Mouse (Mus musculus) intestine, postnatal 0 days (tissue): ENCODE results near the gene Ky. TPM values are rescaled to one million over a fixed set of nuclear protein-coding genes. Genes with fewer than 3 reads are reported as not detected.

Experiments used
- ATAC-seq: fragments of 200-750 bp; cut with Nextera tagmentation; 2 replicates; pipeline ENCODE4 v1.8.0; 2017; ENCODE audit warnings: mild to moderate bottlenecking, moderate TSS enrichment, moderate library complexity
- H3K27ac ChIP-seq: fragments of 300-500 bp; sonication (generic); 2 replicates; pipeline ENCODE4 v1.5.1; 2014; ENCODE audit warnings: mild to moderate bottlenecking, low read depth, low read length, moderate library complexity
- H3K27me3 ChIP-seq: fragments of 300-500 bp; sonication (generic); replicated peaks from 2 replicates; pipeline ENCODE4 v1.6.1; 2014; ENCODE audit warnings: low read length, mixed read lengths; ENCODE audit not compliant: control insufficient read depth, insufficient read depth
- H3K36me3 ChIP-seq: fragments of 300-500 bp; sonication (generic); 2 replicates; pipeline ENCODE4 v1.6.1; 2014; ENCODE audit warnings: mild to moderate bottlenecking, moderate library complexity; ENCODE audit not compliant: control insufficient read depth, insufficient read depth
- H3K4me1 ChIP-seq: fragments of 300-500 bp; sonication (generic); replicated peaks from 2 replicates; pipeline ENCODE4 v1.6.1; 2014; ENCODE audit warnings: antibody characterized with exemption, low read length, mixed read lengths; ENCODE audit not compliant: control insufficient read depth, insufficient read depth
- H3K4me2 ChIP-seq: fragments of 300-500 bp; sonication (generic); replicated peaks from 2 replicates; pipeline ENCODE4 v1.6.1; 2014; ENCODE audit warnings: low read depth, mild to moderate bottlenecking, moderate library complexity
- H3K4me3 ChIP-seq: fragments of 300-500 bp; sonication (generic); 2 replicates; pipeline ENCODE4 v1.5.1; 2014; ENCODE audit warnings: low read depth, low read length
- H3K9ac ChIP-seq: fragments of 300-500 bp; sonication (generic); 2 replicates; pipeline ENCODE4 v1.6.1; 2014; ENCODE audit warnings: mild to moderate bottlenecking, low read depth, low read length
- H3K9me3 ChIP-seq: fragments of 300-500 bp; sonication (generic); 2 replicates; pipeline ENCODE4 v1.6.1; 2016; ENCODE audit warnings: mixed run types; ENCODE audit not compliant: control insufficient read depth
- CTCF ChIP-seq: sonication (generic); IDR thresholded peaks from 2 replicates; pipeline ENCODE4 v1.5.1; 2016; ENCODE audit warnings: low read depth, mild to moderate bottlenecking, control low read depth, antibody characterized with exemption, moderate library complexity
- WGBS: fragments of 180-500 bp; shearing (Covaris S2); extraction: QIAGEN DNeasy Blood & Tissue Kit; methylation state at CpG from one replicate; pipeline ENCODE4 v1.1.7; 2014; 5-methylcytosine and 5-hydroxymethylcytosine counted together
- polyA plus RNA-seq: library from polyadenylated mRNA; unstranded; fragments of >200 nt; fragmentation: Nextera tagmentation; extraction: Ambion mirVana; gene quantifications from 2 replicates; pipeline ENCODE4 v1.2.1, GENCODE M21; 2015

Gene Ky
- polyA plus RNA-seq, 1 experiment from 2014 or later = 0.10 TPM

GRCm38 (mm10) chr9:102587347-102587746 lies 81.8 kb downstream of the Ky start:
- Histone ChIP-seq H3K4me1 (no peaks in the 10 kb centered on the region), H3K36me3 (peaks cover 24% of the 10 kb centered on the region; the same call in 1 of the 2 replicates), H3K9me3 (no peaks in the 10 kb centered on the region), H3K4me2 (no peak overlapping the region), H3K27me3 (no peaks in the 10 kb centered on the region), H3K9ac (no peak overlapping the region), H3K4me3 (no peak overlapping the region), H3K27ac (no peak overlapping the region)
- 70% methylated on average over 5 of the region's 5 CpGs for WGBS
- no peak for TF ChIP-seq CTCF
- ATAC-seq = no peak

GRCm38 (mm10) chr9:102594667-102595393 lies 89.3 kb downstream of the Ky start:
- H3K27me3 ChIP-seq = no peaks in the 10 kb centered on the region
- H3K36me3 ChIP-seq = peaks cover 16% of the 10 kb centered on the region; the same call in 1 of the 2 replicates
- H3K27ac ChIP-seq = no peak overlapping the region
- no peak for ATAC-seq
- H3K4me1 ChIP-seq = no peaks in the 10 kb centered on the region
- TF ChIP-seq CTCF = no peak
- H3K9ac ChIP-seq = no peak overlapping the region
- 60% methylated on average over 6 of the region's 6 CpGs for WGBS
- no peak overlapping the region for H3K4me2 ChIP-seq
- H3K4me3 ChIP-seq = no peak overlapping the region
- H3K9me3 ChIP-seq = no peaks in the 10 kb centered on the region

Other genes with a start within 250 kb of the Ky start
- gene Ephb1, start 151.1 kb upstream of the Ky start, polyA plus RNA-seq = 1.3 and 1.4 TPM in 2 replicates
- 182 and 204 TPM in 2 replicates for gene Anapc13, start 120.5 kb downstream of the Ky start, polyA plus RNA-seq
- 25.8 and 30.8 TPM in 2 replicates for gene Cep63, start 120.8 kb downstream of the Ky start, polyA plus RNA-seq
- gene Amotl2, start 210.9 kb downstream of the Ky start, polyA plus RNA-seq = 12.4 and 13.4 TPM in 2 replicates